Mouse (Mus musculus): Measurements from ENCODE around the gene Eva1b.

The Eva1b gene

GRCm38 (mm10) chr4:126147533-126148160 lies at the start of gene Eva1b:
Eva1b (plus strand) TSS chr4:126147744.
- no peak for DNase-seq (ENCODE audit: low read depth, low spot score)

- DNase-seq (ENCODE audit: low read depth, low spot score), result no peak
These were observed 48.2 kb upstream of the Eva1b start for GRCm38 (mm10) chr4:126099365-126099764.

GRCm38 (mm10) chr4:126100764-126101163 lies 46.8 kb upstream of the Eva1b start:
- no peak for DNase-seq (ENCODE audit: low read depth, low spot score)

GRCm38 (mm10) chr4:126102061-126102841 lies 45.3 kb upstream of the Eva1b start:
- no peak for DNase-seq (ENCODE audit: low read depth, low spot score)

- no peak for DNase-seq (ENCODE audit: low read depth, low spot score)
These were observed 44.4 kb upstream of the Eva1b start for GRCm38 (mm10) chr4:126103057-126103581.

- DNase-seq (ENCODE audit: low read depth, low spot score), result peak; percentile 93
These were observed 43.9 kb upstream of the Eva1b start, which contains the start of gene Stk40 for GRCm38 (mm10) chr4:126103590-126104068. Stk40 (plus strand) TSS chr4:126103957.

- no peak for DNase-seq (ENCODE audit: low read depth, low spot score)
These were observed 43.1 kb upstream of the Eva1b start for GRCm38 (mm10) chr4:126104261-126105075.

GRCm38 (mm10) chr4:126105131-126105783 lies 42.3 kb upstream of the Eva1b start:
- DNase-seq (ENCODE audit: low read depth, low spot score), result no peak

GRCm38 (mm10) chr4:126108061-126108740 lies 39.3 kb upstream of the Eva1b start:
- DNase-seq (ENCODE audit: low read depth, low spot score), result no peak

GRCm38 (mm10) chr4:126109613-126110373 lies 37.8 kb upstream of the Eva1b start:
- no peak for DNase-seq (ENCODE audit: low read depth, low spot score)

GRCm38 (mm10) chr4:126110374-126111152 lies 37.0 kb upstream of the Eva1b start:
- DNase-seq (ENCODE audit: low read depth, low spot score), result no peak

GRCm38 (mm10) chr4:126111153-126111549 lies 36.4 kb upstream of the Eva1b start:
- DNase-seq (ENCODE audit: low read depth, low spot score), result no peak

GRCm38 (mm10) chr4:126113243-126113642 lies 34.3 kb upstream of the Eva1b start:
- no peak for DNase-seq (ENCODE audit: low read depth, low spot score)

- DNase-seq (ENCODE audit: low read depth, low spot score), result no peak
These were observed 33.6 kb upstream of the Eva1b start for GRCm38 (mm10) chr4:126113943-126114342.

GRCm38 (mm10) chr4:126115411-126115810 lies 32.1 kb upstream of the Eva1b start:
- DNase-seq (ENCODE audit: low read depth, low spot score), result no peak

GRCm38 (mm10) chr4:126115871-126116521 lies 31.5 kb upstream of the Eva1b start:
- DNase-seq (ENCODE audit: low read depth, low spot score), result no peak

GRCm38 (mm10) chr4:126117116-126117515 lies 30.4 kb upstream of the Eva1b start:
- no peak for DNase-seq (ENCODE audit: low read depth, low spot score)

GRCm38 (mm10) chr4:126118651-126119050 lies 28.9 kb upstream of the Eva1b start:
- DNase-seq (ENCODE audit: low read depth, low spot score), result no peak

GRCm38 (mm10) chr4:126119051-126119450 lies 28.5 kb upstream of the Eva1b start:
- no peak for DNase-seq (ENCODE audit: low read depth, low spot score)
